Mouse (Mus musculus) urinary bladder, adult 2 months (tissue): Measurements from ENCODE around the gene Cc2d1b. TPM values are rescaled to one million over a fixed set of nuclear protein-coding genes. Genes with fewer than 3 reads are reported as not detected.

Source experiments
- DNase-seq: peaks from one replicate; pipeline ENCODE4 v3.0.0; 2022; ENCODE audit warnings: low spot score
- polyA plus RNA-seq: library from polyadenylated mRNA; depleted of rRNA; stranded (reverse); fragments of >200 nt; gene quantifications from 2 replicates; pipeline ENCODE4 v1.2.3, GENCODE M21; 2012; rRNA removed

The Cc2d1b gene
- polyA plus RNA-seq, 1 experiment = 37.5 TPM

DNA sequence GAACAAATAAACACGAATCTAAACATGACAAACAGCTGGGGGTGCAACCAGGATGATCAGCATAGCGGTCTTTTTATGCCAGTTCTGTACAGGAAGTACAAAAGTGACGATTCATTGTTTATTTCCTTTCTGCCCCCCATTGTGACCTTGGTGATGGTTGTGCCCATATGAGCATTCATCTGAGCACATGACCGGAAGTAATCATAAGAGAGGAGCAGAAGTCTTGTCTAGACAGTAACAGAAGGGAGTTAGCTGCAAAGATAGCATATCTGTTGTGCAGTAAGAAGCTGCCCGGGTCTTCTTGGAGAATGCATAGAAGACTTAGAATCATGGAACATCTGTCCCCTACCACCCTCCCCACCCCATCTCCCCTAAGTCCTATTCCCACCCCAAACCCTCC is 19.0 kb downstream of the Cc2d1b start:
- no peak for DNase-seq

DNA sequence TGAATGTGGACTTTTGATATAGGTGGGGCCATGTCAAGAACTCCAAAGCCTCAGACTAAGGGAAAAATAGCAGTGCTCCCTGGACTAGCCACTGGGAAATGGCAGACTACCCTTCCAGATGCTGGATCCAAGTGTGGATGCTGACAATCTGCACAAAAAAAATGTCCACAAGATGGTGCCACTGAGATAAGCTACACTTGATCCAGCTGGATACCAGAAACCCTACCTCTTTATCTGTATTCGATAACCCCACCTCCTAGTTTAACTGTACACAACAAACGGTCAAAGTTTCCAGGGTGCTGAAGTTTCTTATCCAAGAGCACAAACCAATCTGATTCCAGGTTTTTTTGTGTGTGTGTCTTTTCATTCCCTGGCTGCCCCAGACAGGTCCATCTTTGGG is 44.7 kb downstream of the Cc2d1b start:
- DNase-seq = no peak

Other genes with a start within 250 kb of the Cc2d1b start
- 0.15 TPM in 1 of 2 replicates, not detected in the other for gene Shisal2a, start 236.6 kb upstream of the Cc2d1b start, polyA plus RNA-seq
- gene Gpx7, start 213.0 kb upstream of the Cc2d1b start, polyA plus RNA-seq = 34.5 and 34.8 TPM in 2 replicates
- 37.9 and 44.8 TPM in 2 replicates for gene Tut4, start 160.5 kb upstream of the Cc2d1b start, polyA plus RNA-seq
- 29.1 and 30.9 TPM in 2 replicates for gene Prpf38a, start 40.6 kb upstream of the Cc2d1b start, polyA plus RNA-seq
- 0.27 and 0.34 TPM in 2 replicates for gene Orc1, start 40.5 kb upstream of the Cc2d1b start, polyA plus RNA-seq
- 0.12 and 0.13 TPM in 2 replicates for gene 3110021N24Rik, start 99.7 kb downstream of the Cc2d1b start, polyA plus RNA-seq
- 5.0 and 7.6 TPM in 2 replicates for gene Zfyve9, start 160.9 kb downstream of the Cc2d1b start, polyA plus RNA-seq
- 80.4 and 89.7 TPM in 2 replicates for gene Btf3l4, start 213.7 kb downstream of the Cc2d1b start, polyA plus RNA-seq
- gene Txndc12, start 214.7 kb downstream of the Cc2d1b start, polyA plus RNA-seq = 41.7 and 46.7 TPM in 2 replicates
- gene Kti12, start 227.8 kb downstream of the Cc2d1b start, polyA plus RNA-seq = 22.8 and 26.0 TPM in 2 replicates
- 0.15 TPM in 1 of 2 replicates, not detected in the other for gene A730015C16Rik, start 228.7 kb downstream of the Cc2d1b start, polyA plus RNA-seq